Mouse (Mus musculus): ENCODE data around the gene Gm9903. TPM values are rescaled to one million over a fixed set of nuclear protein-coding genes. Genes with fewer than 3 reads are reported as not detected.

The Gm9903 gene
- total and polyA plus RNA-seq, 3 experiments = 0.16 to 0.26 (median 0.21) TPM

GRCm38 (mm10) chr5:33675964-33676363, 46.2 kb downstream of the Gm9903 start:
- DNase-seq (ENCODE audit: extremely low read depth) = peak; percentile 49
- Histone ChIP-seq H3K4me1 (ENCODE audit: control insufficient read depth in 1 of 2, insufficient read depth in 2 of 2) (peaks cover 0 to 3% of the 10 kb centered on the region in 2 experiments; a peak in 2 of 4 replicates), H3K27me3 (replicated peaks) (no peaks in the 10 kb centered on the region), H3K9me3 (replicated peaks; ENCODE audit: low read length) (no peaks in the 10 kb centered on the region), H3K79me2 (replicated peaks; ENCODE audit: control insufficient read depth, extremely low read depth, insufficient read depth, poor library complexity, severe bottlenecking) (no peaks in the 10 kb centered on the region; the same call in 1 of the 2 replicates), H3K27ac (ENCODE audit: insufficient read depth, low read depth) (no peak overlapping the region), H3K4me3 (replicated peaks in 1 of 3; ENCODE audit: low read depth in 2 of 3, low read length in 2 of 3, poor library complexity in 1 of 3) (no peak overlapping the region), H3K4me2 (ENCODE audit: insufficient read depth, low read depth, poor library complexity, severe bottlenecking) (no peak overlapping the region), H3K36me3 (replicated peaks in 1 of 2; ENCODE audit: control insufficient read depth in 1 of 2, insufficient read depth in 1 of 2, low read length in 1 of 2) (peaks cover 22 to 40% of the 10 kb centered on the region in 2 experiments), H3K9ac (ENCODE audit: insufficient read depth, low read depth) (no peak overlapping the region)
- dilution Hi-C loops (cut with MboI; ENCODE audit: extremely low pct_ligation_motif_present, extremely low pct_unique_long_range_greater_than_20kb, low sequenced_read_pairs) = no loop called here
- no peak for TF ChIP-seq MXI1 (IDR thresholded peaks at IDR 0.05; ENCODE audit: low read depth, low read length)
- peak; percentile 54 for TF ChIP-seq SMC3 (IDR thresholded peaks at IDR 0.05; ENCODE audit: low read depth, low read length)
- peak; percentile 65 to 75 for TF ChIP-seq CTCF (conservative IDR thresholded peaks at IDR 0.05 in 1 of 2, IDR thresholded peaks at IDR 0.05 in 1 of 2; ENCODE audit: low read depth in 2 of 2, low read length in 2 of 2)
- no peak for TF ChIP-seq ETS1 (conservative IDR thresholded peaks at IDR 0.05; ENCODE audit: low read depth, low read length)
- TF ChIP-seq RAD21 (IDR thresholded peaks at IDR 0.05; ENCODE audit: low read depth, low read length) = peak; percentile 64
- in situ Hi-C loops (cut with MboI; ENCODE audit: low pct_ligation_motif_present, low pct_unique_long_range_greater_than_20kb, low sequenced_read_pairs) = no loop called here

GRCm38 (mm10) chr5:33678244-33678643, 48.5 kb downstream of the Gm9903 start:
- in situ Hi-C loops (cut with MboI; ENCODE audit: low pct_ligation_motif_present, low pct_unique_long_range_greater_than_20kb, low sequenced_read_pairs) (no loop called here), dilution Hi-C loops (cut with MboI; ENCODE audit: extremely low pct_ligation_motif_present, extremely low pct_unique_long_range_greater_than_20kb, low sequenced_read_pairs) (no loop called here)
- H3K4me1 ChIP-seq (ENCODE audit: control insufficient read depth in 1 of 2, insufficient read depth in 2 of 2) = peaks cover 0 to 25% of the 10 kb centered on the region in 2 experiments; a peak in 2 of 4 replicates

GRCm38 (mm10) chr5:33681044-33681443, 51.3 kb downstream of the Gm9903 start:
- no peaks in the 10 kb centered on the region for H3K36me3 ChIP-seq (replicated peaks in 1 of 2; ENCODE audit: control insufficient read depth in 1 of 2, insufficient read depth in 1 of 2, low read length in 1 of 2)
- H3K4me3 ChIP-seq (replicated peaks in 1 of 3; ENCODE audit: low read depth in 2 of 3, low read length in 2 of 3, poor library complexity in 1 of 3) = no peak overlapping the region
- H3K79me2 ChIP-seq (replicated peaks; ENCODE audit: control insufficient read depth, extremely low read depth, insufficient read depth, poor library complexity, severe bottlenecking) = no peaks in the 10 kb centered on the region
- no peak overlapping the region for H3K4me2 ChIP-seq (ENCODE audit: insufficient read depth, low read depth, poor library complexity, severe bottlenecking)
- in situ Hi-C loops (cut with MboI; ENCODE audit: low pct_ligation_motif_present, low pct_unique_long_range_greater_than_20kb, low sequenced_read_pairs) = loop anchor here (5.0 kb wide), 1 partner anchor 61 kb away; no protein-coding TSS in a partner anchor
- no peak overlapping the region for H3K9ac ChIP-seq (ENCODE audit: insufficient read depth, low read depth)
- peaks cover 3% of the 10 kb centered on the region for H3K9me3 ChIP-seq (replicated peaks; ENCODE audit: low read length)
- no peak for DNase-seq (ENCODE audit: extremely low read depth)
- no peak overlapping the region for H3K27ac ChIP-seq (ENCODE audit: insufficient read depth, low read depth)
- dilution Hi-C loops (cut with MboI; ENCODE audit: extremely low pct_ligation_motif_present, extremely low pct_unique_long_range_greater_than_20kb, low sequenced_read_pairs) = no loop called here
- H3K27me3 ChIP-seq (replicated peaks) = peaks cover 13% of the 10 kb centered on the region
- TF ChIP-seq RAD21 (IDR thresholded peaks at IDR 0.05; ENCODE audit: low read depth, low read length) = no peak
- no peak for TF ChIP-seq ZNF384 (IDR thresholded peaks at IDR 0.05; ENCODE audit: low read depth, low read length)
- no peak for TF ChIP-seq RCOR1 (conservative IDR thresholded peaks at IDR 0.05; ENCODE audit: low read depth, low read length)
- no peak for TF ChIP-seq USF1 (IDR thresholded peaks at IDR 0.05; ENCODE audit: low read depth, low read length)
- TF ChIP-seq HCFC1 (IDR thresholded peaks at IDR 0.05; ENCODE audit: low read depth, low read length) = no peak
- TF ChIP-seq PAX5 (IDR thresholded peaks at IDR 0.05; ENCODE audit: low read length) = no peak
- no peak for TF ChIP-seq MAZ (IDR thresholded peaks at IDR 0.05; ENCODE audit: low read depth, low read length)
- no peak for TF ChIP-seq TBP (conservative IDR thresholded peaks at IDR 0.05; ENCODE audit: low read depth, low read length)
- no peak for TF ChIP-seq ZMIZ1 (IDR thresholded peaks at IDR 0.05; ENCODE audit: low read depth, low read length)
- TF ChIP-seq MXI1 (IDR thresholded peaks at IDR 0.05; ENCODE audit: low read depth, low read length) = no peak
- TF ChIP-seq E2F4 (IDR thresholded peaks at IDR 0.05; ENCODE audit: insufficient replicate concordance, low read depth, low read length) = no peak
- peaks cover 0 to 33% of the 10 kb centered on the region in 2 experiments; a peak in 2 of 4 replicates for H3K4me1 ChIP-seq (ENCODE audit: control insufficient read depth in 1 of 2, insufficient read depth in 2 of 2)

More at GRCm38 (mm10) chr5:33678244-33678643, 48.5 kb downstream of the Gm9903 start:
- no peak for DNase-seq (ENCODE audit: extremely low read depth)
- Histone ChIP-seq H3K79me2 (replicated peaks; ENCODE audit: control insufficient read depth, extremely low read depth, insufficient read depth, poor library complexity, severe bottlenecking) (no peaks in the 10 kb centered on the region), H3K27ac (ENCODE audit: insufficient read depth, low read depth) (no peak overlapping the region), H3K9ac (ENCODE audit: insufficient read depth, low read depth) (no peak overlapping the region), H3K36me3 (replicated peaks in 1 of 2; ENCODE audit: control insufficient read depth in 1 of 2, insufficient read depth in 1 of 2, low read length in 1 of 2) (peaks cover 8 to 18% of the 10 kb centered on the region in 2 experiments), H3K4me2 (ENCODE audit: insufficient read depth, low read depth, poor library complexity, severe bottlenecking) (no peak overlapping the region), H3K4me3 (replicated peaks in 1 of 3; ENCODE audit: low read depth in 2 of 3, low read length in 2 of 3, poor library complexity in 1 of 3) (no peak overlapping the region), H3K9me3 (replicated peaks; ENCODE audit: low read length) (peaks cover 3% of the 10 kb centered on the region), H3K27me3 (replicated peaks) (no peaks in the 10 kb centered on the region)
- no peak for TF ChIP-seq ZMIZ1 (IDR thresholded peaks at IDR 0.05; ENCODE audit: low read depth, low read length)
- no peak for TF ChIP-seq ELF1 (IDR thresholded peaks at IDR 0.05; ENCODE audit: low read depth, low read length)
- TF ChIP-seq ETS1 (conservative IDR thresholded peaks at IDR 0.05; ENCODE audit: low read depth, low read length) = no peak

All from CH12.LX (cell line).